Mouse (Mus musculus): Measurements from ENCODE around the gene Fbln5.
A peak's percentile ranks its signal among the peaks of the same experiment; 100 is the strongest.

Gene Fbln5

GRCm38 (mm10) chr12:101818608-101819370 lies at the start of gene Fbln5:
Gene Fbln5 (minus strand): TSS chr12:101819055.
- DNase-seq (ENCODE audit: low spot score), result peak; percentile 34

- no peak for DNase-seq (ENCODE audit: low spot score)
These were observed 43.6 kb upstream of the Fbln5 start for GRCm38 (mm10) chr12:101862286-101862964.

DNA sequence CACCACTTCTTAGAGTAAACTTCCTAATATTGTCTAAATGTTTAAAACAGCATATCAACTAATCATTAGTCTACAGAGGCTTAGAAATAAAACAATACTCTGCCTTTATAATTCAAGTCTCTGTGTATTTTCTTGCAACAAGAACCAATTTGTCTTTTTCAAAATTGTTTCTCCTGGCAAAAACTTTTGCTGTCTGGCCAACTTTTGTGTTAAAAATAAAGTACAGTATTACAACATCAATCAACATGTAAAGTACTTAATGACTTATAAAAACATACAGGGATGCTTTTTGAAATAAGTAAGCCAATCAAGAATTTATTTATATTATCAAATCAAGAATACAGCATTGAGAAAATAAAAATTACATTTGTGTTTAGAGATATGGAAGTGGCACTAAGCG lies 41.4 kb upstream of the Fbln5 start:
- DNase-seq (ENCODE audit: low spot score), result no peak

DNA sequence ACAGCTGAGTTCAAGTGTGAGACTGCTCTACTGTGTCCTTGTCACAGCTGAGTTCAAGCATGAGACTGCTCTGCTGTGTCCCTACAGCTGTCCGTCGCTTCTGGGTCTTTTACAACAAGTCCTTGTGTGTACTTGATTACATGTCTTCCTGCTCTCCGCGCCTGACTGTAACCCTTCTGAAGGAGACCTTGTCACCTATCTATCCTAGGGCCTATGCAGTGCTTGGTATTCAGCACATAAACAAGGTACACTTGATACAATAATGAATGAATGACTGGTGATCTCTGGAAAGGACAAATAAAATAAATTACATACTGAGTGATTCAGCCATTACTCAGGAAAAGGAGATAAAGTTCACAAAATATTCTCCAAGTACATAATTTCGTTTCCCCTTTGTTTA lies 39.2 kb upstream of the Fbln5 start:
- DNase-seq (ENCODE audit: low spot score), result no peak

DNA sequence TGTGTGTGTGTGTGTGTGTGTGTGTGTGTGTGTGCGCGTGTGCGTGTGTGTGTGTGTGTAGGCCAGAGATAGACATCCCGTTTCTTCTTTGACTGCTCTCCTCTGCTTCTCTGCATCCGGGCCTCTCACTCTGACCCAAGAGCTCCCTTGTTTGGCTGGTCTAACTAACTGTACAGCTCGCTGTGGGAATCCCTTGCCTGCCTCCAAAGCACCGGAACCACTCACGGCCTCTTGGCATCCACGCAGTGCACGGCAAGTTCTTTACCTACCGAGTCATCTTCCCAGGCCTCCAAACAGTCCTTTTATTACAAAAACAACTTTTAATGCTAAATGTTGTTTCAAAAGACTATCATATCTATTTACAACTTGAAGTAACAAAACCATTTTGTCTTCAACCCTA lies 35.5 kb upstream of the Fbln5 start:
- DNase-seq (ENCODE audit: low spot score), result no peak

DNA sequence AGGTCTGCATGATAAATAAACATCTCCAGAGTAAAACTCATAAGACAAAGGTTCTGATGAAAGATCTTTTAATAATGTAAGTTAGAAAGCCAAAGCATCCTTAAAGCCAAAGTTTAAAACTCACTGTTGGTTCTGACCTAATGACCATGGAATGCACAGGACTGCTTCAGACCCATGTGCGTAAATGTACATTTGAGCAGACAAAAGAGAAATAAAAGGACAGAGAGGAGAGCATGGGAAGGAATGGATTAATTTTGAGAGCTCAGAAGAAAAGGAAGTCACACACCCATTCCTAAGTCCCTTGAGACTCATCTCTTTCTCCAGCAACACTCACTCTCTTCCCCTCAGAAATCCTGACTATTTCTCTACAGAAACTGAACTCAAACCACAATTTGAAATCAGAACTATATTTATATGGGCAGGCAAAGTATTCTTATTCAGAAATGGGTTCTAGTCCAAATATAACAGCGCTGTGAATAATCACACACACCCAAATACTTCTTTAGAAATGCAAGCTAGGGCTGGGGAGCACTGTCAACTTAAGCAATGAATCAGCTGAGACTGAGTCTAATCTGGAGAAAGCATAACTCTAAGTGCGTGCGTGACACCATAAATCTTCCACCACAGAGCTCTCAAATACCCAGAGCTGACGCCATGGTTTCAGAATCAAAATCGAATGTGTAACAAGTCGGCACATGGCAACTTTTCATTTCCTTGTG lies 33.1 kb upstream of the Fbln5 start:
- no peak for DNase-seq (ENCODE audit: low spot score)

GRCm38 (mm10) chr12:101851314-101851713 lies 32.5 kb upstream of the Fbln5 start:
- no peak for DNase-seq (ENCODE audit: low spot score)

DNA sequence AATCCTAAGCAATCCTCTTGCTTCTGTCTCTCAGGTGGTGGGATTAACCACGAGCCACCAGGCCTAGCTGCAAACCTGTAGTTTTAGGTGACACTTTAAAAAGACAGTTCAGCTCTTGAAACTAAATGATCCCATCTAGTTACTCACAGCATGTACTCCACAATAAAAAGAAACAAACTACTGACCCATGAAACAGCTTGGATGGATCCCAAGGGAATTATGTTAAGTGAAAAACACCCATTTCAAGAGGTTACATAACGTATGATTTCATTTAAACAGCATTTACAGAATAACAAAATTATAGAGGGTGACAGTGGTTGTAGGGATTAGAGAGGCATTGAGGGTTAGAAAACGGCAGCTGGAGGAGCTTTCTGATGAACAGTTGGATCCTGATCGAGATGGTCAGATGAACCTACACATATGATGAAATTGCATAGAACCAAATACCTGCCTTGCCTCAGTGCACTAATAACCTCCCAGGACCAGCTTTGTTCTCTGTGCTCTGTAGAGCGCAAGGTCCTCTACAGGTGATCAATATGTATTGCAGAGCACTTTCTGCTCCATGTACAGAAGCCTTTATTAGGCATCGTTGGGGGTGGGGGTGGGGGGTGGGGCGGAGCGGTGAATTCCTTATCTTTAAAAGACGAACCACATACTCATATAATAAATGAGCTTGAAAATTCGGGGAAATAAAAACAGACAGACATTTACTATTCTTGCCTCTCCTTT lies 17.9 kb upstream of the Fbln5 start:
- no peak for DNase-seq (ENCODE audit: low spot score)

GRCm38 (mm10) chr12:101834715-101835114 lies 15.9 kb upstream of the Fbln5 start:
- no peak for DNase-seq (ENCODE audit: low spot score)

DNA sequence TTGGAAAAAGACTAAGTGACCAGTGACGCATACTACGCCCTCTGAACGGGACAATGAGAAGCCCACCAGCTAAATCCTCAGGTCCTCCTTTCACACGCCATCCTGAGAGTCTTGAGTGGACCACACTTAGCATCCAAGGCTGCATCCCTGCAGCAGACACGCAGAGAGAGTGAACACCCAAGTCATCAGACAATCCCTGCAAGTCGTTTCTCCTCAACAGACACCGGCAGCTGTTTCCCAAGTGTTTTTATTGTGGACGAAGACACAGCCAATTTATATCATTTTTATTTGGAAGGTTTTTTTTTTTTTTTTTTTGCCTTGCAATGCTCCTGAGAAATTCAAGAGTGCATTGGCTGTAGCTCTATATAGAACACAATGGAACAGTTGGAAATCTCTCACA lies 14.9 kb upstream of the Fbln5 start:
- no peak for DNase-seq (ENCODE audit: low spot score)

GRCm38 (mm10) chr12:101833115-101833506 lies 14.3 kb upstream of the Fbln5 start:
- DNase-seq (ENCODE audit: low spot score), result no peak

GRCm38 (mm10) chr12:101832179-101833114 lies 13.6 kb upstream of the Fbln5 start:
- DNase-seq (ENCODE audit: low spot score), result no peak

DNA sequence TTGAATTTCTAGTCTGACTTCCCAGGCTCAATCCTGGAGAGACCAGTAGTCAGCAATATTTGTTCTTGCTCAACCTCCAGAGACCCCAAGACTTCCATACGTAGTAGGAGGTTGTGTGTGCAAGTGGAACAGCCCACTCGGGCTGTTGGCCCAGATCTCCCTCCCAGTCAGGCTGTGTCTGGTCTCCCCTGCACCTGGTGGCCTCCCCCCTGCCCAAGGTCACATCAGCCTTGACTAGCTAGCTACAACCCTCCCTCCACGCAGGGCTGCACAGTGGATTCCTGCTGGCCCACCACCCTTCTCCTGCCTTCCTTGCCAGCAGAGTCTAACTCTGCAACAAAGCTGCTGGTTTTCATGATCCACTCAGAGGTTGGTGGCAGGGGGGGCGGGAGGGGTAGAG lies 12.4 kb upstream of the Fbln5 start:
- no peak for DNase-seq (ENCODE audit: low spot score)

DNA sequence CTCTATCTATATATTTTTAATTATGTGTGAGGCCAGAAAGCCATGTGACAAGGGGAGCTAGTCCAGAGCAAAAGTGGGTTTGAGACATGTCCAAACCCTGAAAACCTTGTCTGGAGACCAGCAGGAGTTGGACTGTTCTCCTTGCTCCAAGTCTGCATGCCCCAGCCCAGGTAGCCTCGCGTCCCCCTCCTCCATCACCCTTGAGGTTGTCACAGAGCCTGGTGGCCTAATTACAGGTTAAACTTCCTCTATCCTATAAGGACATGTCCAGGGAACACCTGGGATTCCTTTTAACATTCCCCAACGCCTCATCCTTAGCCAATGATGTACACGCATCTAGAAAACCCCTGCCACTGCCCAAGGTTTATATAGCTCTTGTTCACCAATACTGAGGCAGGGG lies 4.3 kb upstream of the Fbln5 start:
- no peak for DNase-seq (ENCODE audit: low spot score)

- no peak for DNase-seq (ENCODE audit: low spot score)
These were observed 2.7 kb upstream of the Fbln5 start for GRCm38 (mm10) chr12:101821596-101821995.

- DNase-seq (ENCODE audit: low spot score), result no peak
These were observed 715 bp upstream of the Fbln5 start for GRCm38 (mm10) chr12:101819570-101819969.

- DNase-seq (ENCODE audit: low spot score), result no peak
These were observed 628 bp downstream of the Fbln5 start for GRCm38 (mm10) chr12:101818246-101818607.

DNA sequence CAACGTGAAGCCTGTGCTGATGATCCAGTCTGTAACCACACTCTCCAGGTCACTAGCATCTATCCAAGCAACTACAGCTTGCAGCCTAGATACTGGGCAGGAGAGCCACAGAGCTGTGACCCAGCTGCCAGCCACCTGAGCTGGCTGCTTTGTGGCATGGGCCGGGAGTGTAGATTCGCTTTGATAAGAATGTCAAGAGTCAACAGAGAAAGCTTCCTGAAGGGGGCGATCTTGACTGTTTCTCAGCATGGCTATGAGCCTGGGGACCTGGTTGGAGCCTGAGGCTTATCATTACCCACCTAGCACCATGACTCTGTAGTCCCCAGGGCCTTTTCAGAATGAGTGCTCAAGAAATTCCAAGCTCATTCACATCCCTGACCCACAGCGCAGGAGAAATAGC lies 2.0 kb downstream of the Fbln5 start:
- DNase-seq (ENCODE audit: low spot score), result no peak

DNA sequence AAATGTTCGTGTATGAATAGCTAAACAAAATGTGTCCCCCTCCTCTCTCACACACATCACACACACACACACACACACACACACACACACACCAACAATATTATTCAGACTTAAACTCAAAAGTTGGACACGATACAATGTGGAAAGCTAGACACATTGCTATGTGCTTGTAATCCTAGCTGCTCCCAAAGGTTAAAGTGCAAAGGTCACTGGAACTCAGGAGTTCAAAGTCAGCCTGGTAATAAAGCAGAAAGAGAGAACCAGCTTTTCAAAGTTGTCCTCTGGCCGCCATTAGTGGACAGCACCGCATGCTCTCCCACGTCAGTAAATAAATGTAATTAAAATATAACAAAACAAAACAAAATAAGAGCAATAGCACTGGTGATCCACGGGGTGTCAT lies 3.1 kb downstream of the Fbln5 start:
- DNase-seq (ENCODE audit: low spot score), result no peak

- DNase-seq (ENCODE audit: low spot score), result no peak
These were observed 4.4 kb downstream of the Fbln5 start for GRCm38 (mm10) chr12:101814423-101814822.

GRCm38 (mm10) chr12:101811181-101811580 lies 7.7 kb downstream of the Fbln5 start:
- DNase-seq (ENCODE audit: low spot score), result no peak

Measured in ovary, postnatal 14 days (tissue).